Mouse (Mus musculus) liver, postnatal 0 days (tissue): ENCODE data around the gene Duxf3.
"Not testable (repeated sequence)": the region's sequence is repeated elsewhere in the genome, so short reads cannot be mapped to it uniquely, and the experiment has no call there.

Source experiments
- CTCF ChIP-seq: sonication (generic); IDR thresholded peaks from 2 replicates; pipeline ENCODE4 v1.5.1; 2016; ENCODE audit warnings: antibody characterized with exemption, low read depth
- EP300 ChIP-seq: IDR thresholded peaks from 2 replicates; pipeline ENCODE4 v1.6.1; 2016; ENCODE audit warnings: antibody characterized with exemption, low read depth, mild to moderate bottlenecking

- not testable (repeated sequence) for TF ChIP-seq CTCF, EP300
Measured at GRCm38 (mm10) chr10:58231088-58231487, 1.4 kb downstream of the Duxf3 start.
